Mouse (Mus musculus): ENCODE measurements around the gene Dip2a. TPM values are rescaled to one million over a fixed set of nuclear protein-coding genes. Genes with fewer than 3 reads are reported as not detected.

Dip2a gene
- polyA plus RNA-seq, 1 experiment: not detected

- 76% methylated on average over 2 of the region's 2 CpGs for WGBS
- Histone ChIP-seq H3K4me1 (ENCODE audit: control insufficient read depth, insufficient read depth, low read length) (no peaks in the 10 kb centered on the region; the same call in 1 of the 2 replicates), H3K27ac (ENCODE audit: insufficient read depth, low read depth, low read length) (no peak overlapping the region), H3K4me3 (ENCODE audit: insufficient read depth, low read depth, low read length) (no peak overlapping the region)
- TF ChIP-seq CTCF (IDR thresholded peaks at IDR 0.05; ENCODE audit: insufficient read depth, low read depth, low read length) (no peak), POLR2A (IDR thresholded peaks at IDR 0.05; ENCODE audit: insufficient read depth, low read depth, low read length) (no peak)
Measured at GRCm38 (mm10) chr10:76245106-76245505, 100.0 kb downstream of the Dip2a start.

DNA sequence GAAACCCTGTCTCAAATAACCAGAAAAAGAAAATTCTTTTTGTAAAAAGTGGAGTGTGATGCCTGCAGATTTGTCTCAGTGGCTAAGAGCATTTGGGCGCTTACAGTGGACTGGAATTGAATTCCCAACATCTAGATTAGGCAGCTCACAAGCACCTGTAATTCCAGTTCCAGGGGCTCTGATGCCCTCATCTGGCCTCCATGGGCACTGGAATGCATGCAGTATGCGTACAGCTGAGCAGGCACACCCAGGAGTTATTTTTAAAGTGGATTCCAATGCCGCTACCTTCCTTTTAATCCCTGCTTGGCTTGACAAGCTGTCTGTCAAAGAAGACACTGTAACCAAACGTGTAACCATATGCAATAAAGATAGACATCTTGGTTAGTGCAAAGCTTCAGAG is 105.7 kb downstream of the Dip2a start:
- H3K27ac ChIP-seq (ENCODE audit: insufficient read depth, low read depth, low read length): no peak overlapping the region
- no peak overlapping the region for H3K4me3 ChIP-seq (ENCODE audit: insufficient read depth, low read depth, low read length)
- TF ChIP-seq POLR2A (IDR thresholded peaks at IDR 0.05; ENCODE audit: insufficient read depth, low read depth, low read length) (no peak), CTCF (IDR thresholded peaks at IDR 0.05; ENCODE audit: insufficient read depth, low read depth, low read length) (no peak)
- WGBS: 83% methylated on average over 4 of the region's 4 CpGs
- H3K4me1 ChIP-seq (ENCODE audit: control insufficient read depth, insufficient read depth, low read length): peaks cover 6% of the 10 kb centered on the region; the same call in 1 of the 2 replicates

DNA sequence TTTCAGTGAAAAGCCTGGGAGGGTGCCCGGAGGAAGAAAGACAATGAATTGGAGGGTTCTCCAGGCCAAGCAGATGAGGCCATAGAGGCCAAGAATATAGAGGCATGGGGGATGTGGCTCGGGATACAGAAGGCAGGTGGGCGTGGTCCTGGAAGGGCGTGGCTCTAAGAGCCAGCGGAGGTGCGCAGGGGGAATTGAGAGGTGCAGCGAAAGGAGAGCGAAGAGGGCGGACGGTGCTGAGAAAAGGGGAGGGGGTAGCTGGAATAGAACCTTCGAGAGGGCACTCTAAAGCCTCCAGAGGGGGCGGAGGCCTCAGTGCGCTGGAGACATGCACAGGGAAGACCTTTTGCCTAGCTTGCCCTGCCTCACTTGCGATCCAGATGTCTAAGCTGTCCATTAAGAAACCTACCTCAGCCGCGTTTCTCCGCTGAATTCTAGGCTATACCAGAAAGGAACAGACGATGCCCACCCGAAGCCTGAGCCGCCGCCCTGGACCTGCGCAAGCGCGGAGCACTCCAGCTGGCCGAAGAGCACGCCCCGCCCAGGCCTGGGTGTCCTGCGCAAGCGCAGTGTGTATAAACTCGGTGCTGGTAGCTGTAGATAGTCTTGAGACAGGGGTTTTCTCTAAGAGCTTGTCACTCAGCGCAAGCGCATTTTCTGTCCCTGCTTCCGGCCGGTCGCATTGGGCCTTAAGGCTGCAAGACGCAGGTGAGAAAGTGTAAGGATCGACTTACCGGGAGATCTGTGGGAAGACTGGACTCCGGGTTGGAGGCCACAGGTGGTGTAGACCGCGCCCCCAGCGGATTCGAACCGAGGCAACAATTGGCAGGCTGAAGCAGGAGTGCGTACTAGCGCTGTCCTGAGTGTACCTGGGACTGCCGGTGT is 107.5 kb downstream of the Dip2a start, which contains the start of gene Prmt2:
TSS of gene Prmt2 (minus strand) at position 525 of the 885 bp plus-strand sequence.
- H3K4me1 ChIP-seq (ENCODE audit: control insufficient read depth, insufficient read depth, low read length): peaks cover 6% of the 10 kb centered on the region; the same call in 1 of the 2 replicates
- peak within 1 kb of the TSS; percentile 16; the same call in 1 of the 2 replicates for H3K27ac ChIP-seq (ENCODE audit: insufficient read depth, low read depth, low read length)
- peak within 1 kb of the TSS; percentile 93 for H3K4me3 ChIP-seq (ENCODE audit: insufficient read depth, low read depth, low read length)
- WGBS: under 1% methylated on average over 47 of the region's 47 CpGs
- peak; percentile 64; the same call in 1 of the 2 replicates for TF ChIP-seq POLR2A (IDR thresholded peaks at IDR 0.05; ENCODE audit: insufficient read depth, low read depth, low read length)
- TF ChIP-seq CTCF (IDR thresholded peaks at IDR 0.05; ENCODE audit: insufficient read depth, low read depth, low read length): no peak

GRCm38 (mm10) chr10:76229627-76230026 is 115.5 kb downstream of the Dip2a start:
- TF ChIP-seq CTCF (IDR thresholded peaks at IDR 0.05; ENCODE audit: insufficient read depth, low read depth, low read length) (no peak), POLR2A (IDR thresholded peaks at IDR 0.05; ENCODE audit: insufficient read depth, low read depth, low read length) (no peak)
- Histone ChIP-seq H3K4me1 (ENCODE audit: control insufficient read depth, insufficient read depth, low read length) (no peaks in the 10 kb centered on the region), H3K27ac (ENCODE audit: insufficient read depth, low read depth, low read length) (no peak overlapping the region), H3K4me3 (ENCODE audit: insufficient read depth, low read depth, low read length) (no peak overlapping the region)
- WGBS: 84% methylated on average over 1 of the region's 1 CpGs

- TF ChIP-seq CTCF (IDR thresholded peaks at IDR 0.05; ENCODE audit: insufficient read depth, low read depth, low read length) (no peak), POLR2A (IDR thresholded peaks at IDR 0.05; ENCODE audit: insufficient read depth, low read depth, low read length) (no peak)
- no peak overlapping the region for H3K4me3 ChIP-seq (ENCODE audit: insufficient read depth, low read depth, low read length)
- H3K27ac ChIP-seq (ENCODE audit: insufficient read depth, low read depth, low read length): no peak overlapping the region
- no peaks in the 10 kb centered on the region for H3K4me1 ChIP-seq (ENCODE audit: control insufficient read depth, insufficient read depth, low read length)
- 92% methylated on average over 11 of the region's 11 CpGs for WGBS
Measured at GRCm38 (mm10) chr10:76225944-76226343, 119.1 kb downstream of the Dip2a start.

DNA sequence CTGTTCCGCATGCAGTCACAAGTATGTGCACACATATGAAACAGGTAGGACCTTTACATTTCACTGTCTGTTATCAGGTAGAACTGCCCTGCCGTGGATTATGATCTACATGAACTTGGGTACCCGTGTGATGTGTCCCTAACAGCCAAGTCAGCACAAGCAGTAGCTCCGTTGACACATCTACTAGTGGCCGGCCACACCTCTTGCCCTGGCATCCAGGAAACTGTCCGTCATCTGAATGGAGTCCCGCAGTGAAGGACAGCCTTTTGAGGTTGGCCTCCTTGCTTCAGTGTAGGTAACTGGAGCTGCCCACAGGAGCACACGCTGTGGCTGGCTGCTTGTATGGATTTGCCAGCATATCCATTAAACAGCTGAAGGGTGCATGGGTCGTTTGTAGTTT is 126.9 kb downstream of the Dip2a start:
- TF ChIP-seq POLR2A (IDR thresholded peaks at IDR 0.05; ENCODE audit: insufficient read depth, low read depth, low read length) (no peak), CTCF (IDR thresholded peaks at IDR 0.05; ENCODE audit: insufficient read depth, low read depth, low read length) (no peak)
- 90% methylated on average over 9 of the region's 9 CpGs for WGBS

GRCm38 (mm10) chr10:76217056-76217455 is 128.0 kb downstream of the Dip2a start:
- WGBS: 97% methylated on average over 17 of the region's 17 CpGs
- no peak overlapping the region for H3K4me3 ChIP-seq (ENCODE audit: insufficient read depth, low read depth, low read length)
- H3K27ac ChIP-seq (ENCODE audit: insufficient read depth, low read depth, low read length): no peak overlapping the region
- H3K4me1 ChIP-seq (ENCODE audit: control insufficient read depth, insufficient read depth, low read length): no peaks in the 10 kb centered on the region
- TF ChIP-seq CTCF (IDR thresholded peaks at IDR 0.05; ENCODE audit: insufficient read depth, low read depth, low read length): no peak
- TF ChIP-seq POLR2A (IDR thresholded peaks at IDR 0.05; ENCODE audit: insufficient read depth, low read depth, low read length): no peak

More for the DNA sequence above, 126.9 kb downstream of the Dip2a start:
- H3K4me1 ChIP-seq (ENCODE audit: control insufficient read depth, insufficient read depth, low read length): no peaks in the 10 kb centered on the region
- no peak overlapping the region for H3K27ac ChIP-seq (ENCODE audit: insufficient read depth, low read depth, low read length)
- H3K4me3 ChIP-seq (ENCODE audit: insufficient read depth, low read depth, low read length): no peak overlapping the region

GRCm38 (mm10) chr10:76214161-76214560 is 130.9 kb downstream of the Dip2a start:
- no peak for TF ChIP-seq CTCF (IDR thresholded peaks at IDR 0.05; ENCODE audit: insufficient read depth, low read depth, low read length)
- no peak for TF ChIP-seq POLR2A (IDR thresholded peaks at IDR 0.05; ENCODE audit: insufficient read depth, low read depth, low read length)
- no peak overlapping the region for H3K4me3 ChIP-seq (ENCODE audit: insufficient read depth, low read depth, low read length)
- H3K4me1 ChIP-seq (ENCODE audit: control insufficient read depth, insufficient read depth, low read length): no peaks in the 10 kb centered on the region
- H3K27ac ChIP-seq (ENCODE audit: insufficient read depth, low read depth, low read length): no peak overlapping the region
- WGBS: 91% methylated on average over 4 of the region's 4 CpGs

GRCm38 (mm10) chr10:76212121-76212520 is 133.0 kb downstream of the Dip2a start:
- TF ChIP-seq POLR2A (IDR thresholded peaks at IDR 0.05; ENCODE audit: insufficient read depth, low read depth, low read length): no peak
- no peak for TF ChIP-seq CTCF (IDR thresholded peaks at IDR 0.05; ENCODE audit: insufficient read depth, low read depth, low read length)
- Histone ChIP-seq H3K4me3 (ENCODE audit: insufficient read depth, low read depth, low read length) (no peak overlapping the region), H3K27ac (ENCODE audit: insufficient read depth, low read depth, low read length) (no peak overlapping the region), H3K4me1 (ENCODE audit: control insufficient read depth, insufficient read depth, low read length) (no peaks in the 10 kb centered on the region)
- WGBS: 95% methylated on average over 6 of the region's 6 CpGs
